Mouse (Mus musculus) cerebellum, adult 2 months (tissue): Measurements from ENCODE around the gene Ddx23.

Experiments used
- CTCF ChIP-seq: fragments of 200-500 bp; IDR thresholded peaks from 2 replicates; pipeline ENCODE4 v1.5.1; 2011; ENCODE audit warnings: low read depth, mild to moderate bottlenecking, control low read depth, low read length, moderate library complexity, borderline replicate concordance; ENCODE audit not compliant: insufficient read depth
- POLR2A ChIP-seq: fragments of 200-500 bp; IDR thresholded peaks from 2 replicates; pipeline ENCODE4 v1.6.1; 2011; ENCODE audit warnings: low read length, control low read depth, borderline replicate concordance; ENCODE audit not compliant: insufficient read depth

DNA sequence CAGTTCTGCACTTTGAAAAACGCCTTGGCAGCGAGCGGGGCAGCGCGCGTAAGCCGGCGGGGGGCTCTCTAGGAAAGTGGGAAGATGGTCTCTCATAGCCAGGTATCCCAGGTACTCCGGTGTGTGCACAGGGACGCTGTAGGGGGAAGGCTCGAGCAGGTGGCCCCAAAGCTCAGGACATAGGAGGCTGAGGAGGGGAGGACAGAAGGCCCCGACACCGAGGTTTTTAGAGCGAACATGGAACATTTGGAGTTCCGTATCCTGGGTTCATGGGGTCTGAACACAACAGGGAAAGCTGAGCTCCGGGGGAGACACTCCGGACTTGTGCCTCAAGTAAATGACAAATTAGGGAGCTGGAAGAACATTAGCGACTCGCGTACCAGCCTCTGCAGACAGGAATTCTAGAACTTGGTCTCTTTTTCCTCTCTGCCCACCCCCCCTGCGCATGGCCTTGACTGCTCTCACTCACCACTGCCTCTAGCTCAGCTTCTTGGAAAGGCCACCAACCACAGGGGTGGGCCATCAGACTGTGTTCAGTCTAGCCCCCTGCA is 27.3 kb downstream of the Ddx23 start:
- no peak for TF ChIP-seq CTCF
- TF ChIP-seq POLR2A: no peak
